Mouse (Mus musculus): ENCODE data around the gene Gm10282. TPM values are rescaled to one million over a fixed set of nuclear protein-coding genes. Genes with fewer than 3 reads are reported as not detected.

Gm10282 gene
- polyA plus RNA-seq, 1 experiment: 0.53 TPM

DNA sequence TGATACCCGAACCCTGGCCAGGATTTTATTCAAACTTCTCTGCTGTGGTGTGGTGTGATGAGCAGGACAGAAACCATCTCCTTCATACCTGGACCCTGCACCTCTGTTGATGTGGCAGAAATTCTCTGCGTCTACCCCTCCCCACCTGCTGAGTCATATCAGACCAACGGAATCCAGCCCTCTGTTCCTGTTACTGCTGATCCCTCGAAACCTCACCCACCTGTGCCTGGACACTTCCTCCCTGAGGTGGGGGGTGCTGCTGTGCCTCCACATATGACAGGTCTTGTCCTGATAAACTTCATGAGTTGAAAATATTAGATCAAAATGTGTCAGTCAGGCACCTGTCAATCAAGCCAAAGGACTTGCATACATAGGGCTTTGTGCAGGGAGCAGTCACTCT lies 19.8 kb downstream of the Gm10282 start:
- 57% methylated on average over 4 of the region's 4 CpGs for WGBS
- no peak for DNase-seq
- Histone ChIP-seq H3K4me1 (ENCODE audit: control insufficient read depth, insufficient read depth, low read length) (no peaks in the 10 kb centered on the region), H3K4me3 (replicated peaks; ENCODE audit: extremely low read depth, low read depth, low read length) (no peak overlapping the region)
- TF ChIP-seq CTCF (IDR thresholded peaks at IDR 0.05; ENCODE audit: insufficient read depth, low read length) (no peak), POLR2A (IDR thresholded peaks at IDR 0.05; ENCODE audit: borderline replicate concordance, extremely low read depth, low read depth, low read length) (no peak)

DNA sequence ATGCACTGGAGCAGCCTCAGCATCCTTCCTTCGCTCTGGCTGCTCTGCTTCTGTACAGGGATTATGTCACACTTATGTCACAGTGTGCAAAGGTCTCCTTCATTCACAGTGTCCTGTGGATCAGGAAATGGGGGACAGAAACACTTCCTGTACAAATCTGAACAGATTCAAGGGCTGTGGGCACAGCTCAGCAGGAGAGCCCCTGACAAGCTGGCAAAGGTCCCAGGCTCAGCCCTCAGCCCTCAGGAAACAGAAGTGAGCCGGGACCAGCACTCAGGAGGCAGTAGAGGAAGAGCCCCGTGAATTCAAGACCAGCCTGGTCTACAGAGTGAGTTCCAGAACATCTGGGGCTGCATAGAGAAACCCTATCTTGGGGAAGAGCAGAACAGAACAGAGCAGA lies 23.4 kb downstream of the Gm10282 start:
- WGBS: 16% methylated on average over 3 of the region's 3 CpGs
- no peaks in the 10 kb centered on the region for H3K4me1 ChIP-seq (ENCODE audit: control insufficient read depth, insufficient read depth, low read length)
- TF ChIP-seq POLR2A (IDR thresholded peaks at IDR 0.05; ENCODE audit: borderline replicate concordance, extremely low read depth, low read depth, low read length) (no peak), CTCF (IDR thresholded peaks at IDR 0.05; ENCODE audit: insufficient read depth, low read length) (no peak)
- no peak for DNase-seq
- H3K4me3 ChIP-seq (replicated peaks; ENCODE audit: extremely low read depth, low read depth, low read length): no peak overlapping the region

DNA sequence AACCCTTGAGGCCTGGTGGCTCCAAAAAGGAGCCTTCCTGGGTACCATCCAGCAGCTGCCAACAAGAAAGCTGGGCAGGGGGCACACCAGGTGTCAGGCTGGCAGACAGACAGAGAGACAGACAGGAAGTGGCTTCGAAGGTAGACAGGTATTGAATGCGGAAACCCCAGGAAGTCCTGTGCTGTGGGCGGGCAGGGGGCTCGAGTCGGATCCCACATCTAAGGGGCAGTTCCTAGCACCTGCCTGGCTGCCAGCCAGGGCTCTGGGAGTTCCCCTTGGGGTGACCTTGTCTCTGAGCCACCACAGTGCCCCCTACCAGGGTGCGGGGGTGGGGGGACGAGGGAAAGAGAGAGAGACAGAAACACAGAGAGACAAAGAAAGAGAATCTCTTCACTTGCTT lies 25.9 kb downstream of the Gm10282 start:
- no peak for DNase-seq
- no peak overlapping the region for H3K4me3 ChIP-seq (replicated peaks; ENCODE audit: extremely low read depth, low read depth, low read length)
- no peaks in the 10 kb centered on the region for H3K4me1 ChIP-seq (ENCODE audit: control insufficient read depth, insufficient read depth, low read length)
- WGBS: 70% methylated on average over 7 of the region's 7 CpGs
- TF ChIP-seq POLR2A (IDR thresholded peaks at IDR 0.05; ENCODE audit: borderline replicate concordance, extremely low read depth, low read depth, low read length): no peak

DNA sequence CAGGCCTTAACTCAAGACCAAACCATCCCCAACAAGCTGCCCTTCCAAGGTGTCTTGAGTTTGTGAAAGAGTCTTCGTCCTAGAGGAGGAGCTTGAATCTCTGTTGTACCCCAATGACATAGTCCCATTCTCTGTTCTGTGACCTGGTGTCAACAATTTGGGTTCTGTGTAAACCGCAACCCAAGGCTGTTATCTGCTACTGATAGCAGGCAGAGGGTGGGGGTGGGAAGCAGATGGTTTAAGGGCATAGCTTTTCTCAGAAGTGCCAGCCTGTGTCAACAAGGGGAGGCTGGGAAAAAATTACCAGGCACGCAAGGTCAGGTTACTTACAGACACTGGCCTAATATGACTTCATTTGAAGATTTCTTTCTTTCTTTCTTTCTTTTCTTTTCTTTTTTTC lies 27.8 kb downstream of the Gm10282 start:
- no peak for TF ChIP-seq POLR2A (IDR thresholded peaks at IDR 0.05; ENCODE audit: borderline replicate concordance, extremely low read depth, low read depth, low read length)
- no peak for TF ChIP-seq CTCF (IDR thresholded peaks at IDR 0.05; ENCODE audit: insufficient read depth, low read length)

DNA sequence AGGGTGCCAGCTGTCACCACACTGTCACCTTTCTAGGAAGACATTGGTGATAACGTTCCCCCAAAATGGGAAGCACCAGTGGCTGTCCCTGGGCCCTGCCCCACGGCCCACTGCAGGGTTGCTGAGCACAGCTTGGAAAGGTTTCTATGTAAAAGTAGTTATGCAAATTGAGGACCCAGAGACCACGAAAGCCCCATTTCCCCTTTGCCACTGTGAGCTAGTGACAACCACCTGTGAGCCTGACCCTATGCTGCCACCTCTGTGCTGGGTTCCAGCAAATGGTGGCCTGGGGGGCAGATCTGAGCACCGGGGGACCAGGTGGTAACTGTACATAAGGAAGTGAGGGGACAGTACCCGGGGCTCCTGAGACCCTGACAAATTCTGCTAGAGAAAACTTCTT lies 31.3 kb downstream of the Gm10282 start:
- WGBS: 65% methylated on average over 5 of the region's 5 CpGs

More for the DNA sequence above, 27.8 kb downstream of the Gm10282 start:
- DNase-seq: no peak
- WGBS: 66% methylated on average over 3 of the region's 3 CpGs
- Histone ChIP-seq H3K4me3 (replicated peaks; ENCODE audit: extremely low read depth, low read depth, low read length) (no peak overlapping the region), H3K4me1 (ENCODE audit: control insufficient read depth, insufficient read depth, low read length) (peaks cover 4% of the 10 kb centered on the region)

DNA sequence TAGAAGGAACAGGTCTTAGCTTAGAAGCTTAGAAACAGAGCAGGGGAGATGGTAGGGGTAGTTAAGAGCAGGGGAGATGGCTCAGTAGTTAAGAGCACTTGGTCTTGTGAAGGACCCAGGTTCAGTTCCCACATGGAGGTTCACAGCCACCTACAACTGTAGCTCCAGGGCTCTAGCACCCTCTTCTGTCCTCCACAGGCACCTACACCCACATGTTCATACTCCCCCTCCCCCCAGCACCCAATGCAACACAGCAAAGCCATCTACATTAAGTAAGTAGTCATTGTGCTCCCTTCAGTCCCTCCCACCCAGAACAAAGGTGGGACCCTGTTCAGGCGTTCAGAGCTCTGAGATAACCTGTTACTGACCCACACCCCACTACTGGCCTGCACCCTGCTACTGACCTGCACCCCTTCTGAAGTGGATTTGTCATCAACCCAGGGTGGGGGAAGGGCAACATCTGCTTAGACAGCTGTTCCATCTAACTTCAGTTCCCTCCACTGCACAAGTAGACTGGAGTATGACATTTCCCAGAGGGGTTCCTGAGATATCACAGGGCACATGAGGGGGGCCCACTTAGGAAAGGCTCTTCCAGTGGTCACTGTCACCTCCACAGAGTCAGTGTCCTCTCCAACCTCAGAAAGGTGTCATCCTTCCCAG lies 31.8 kb downstream of the Gm10282 start:
- Histone ChIP-seq H3K4me1 (ENCODE audit: control insufficient read depth, insufficient read depth, low read length) (peaks cover 19% of the 10 kb centered on the region), H3K4me3 (replicated peaks; ENCODE audit: extremely low read depth, low read depth, low read length) (no peak overlapping the region)
- WGBS: 88% methylated on average over 1 of the region's 1 CpGs
- no peak for TF ChIP-seq POLR2A (IDR thresholded peaks at IDR 0.05; ENCODE audit: borderline replicate concordance, extremely low read depth, low read depth, low read length)
- TF ChIP-seq CTCF (IDR thresholded peaks at IDR 0.05; ENCODE audit: insufficient read depth, low read length): no peak
- no peak for DNase-seq

More for the DNA sequence above, 31.3 kb downstream of the Gm10282 start:
- no peak for DNase-seq
- TF ChIP-seq CTCF (IDR thresholded peaks at IDR 0.05; ENCODE audit: insufficient read depth, low read length): no peak
- TF ChIP-seq POLR2A (IDR thresholded peaks at IDR 0.05; ENCODE audit: borderline replicate concordance, extremely low read depth, low read depth, low read length): no peak
- Histone ChIP-seq H3K4me3 (replicated peaks; ENCODE audit: extremely low read depth, low read depth, low read length) (no peak overlapping the region), H3K4me1 (ENCODE audit: control insufficient read depth, insufficient read depth, low read length) (peaks cover 16% of the 10 kb centered on the region)

DNA sequence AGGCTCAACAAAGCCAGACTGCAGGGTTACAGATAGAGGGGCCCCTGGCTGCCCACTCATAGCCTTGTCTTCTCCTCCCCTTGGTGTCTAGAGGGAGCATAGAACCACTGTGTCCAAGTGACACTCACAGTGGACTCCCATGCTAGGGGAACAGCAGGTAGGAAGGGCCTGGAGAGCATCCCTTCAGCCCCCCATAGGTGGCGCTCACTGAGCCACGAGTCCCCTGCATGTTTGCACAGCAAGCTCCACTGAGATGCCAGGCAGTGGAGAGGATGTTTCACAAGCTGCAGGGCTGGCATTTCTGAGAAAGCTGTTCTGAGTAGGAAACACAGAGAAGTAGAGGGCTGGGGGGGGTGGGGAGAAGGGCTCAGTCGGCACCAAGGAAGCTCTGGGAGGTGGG lies 32.7 kb downstream of the Gm10282 start:
- Histone ChIP-seq H3K4me3 (replicated peaks; ENCODE audit: extremely low read depth, low read depth, low read length) (no peak overlapping the region), H3K4me1 (ENCODE audit: control insufficient read depth, insufficient read depth, low read length) (peaks cover 26% of the 10 kb centered on the region)
- DNase-seq: peak; percentile 72
- no peak for TF ChIP-seq POLR2A (IDR thresholded peaks at IDR 0.05; ENCODE audit: borderline replicate concordance, extremely low read depth, low read depth, low read length)
- TF ChIP-seq CTCF (IDR thresholded peaks at IDR 0.05; ENCODE audit: insufficient read depth, low read length): peak; percentile 79
- 11% methylated on average over 3 of the region's 3 CpGs for WGBS

DNA sequence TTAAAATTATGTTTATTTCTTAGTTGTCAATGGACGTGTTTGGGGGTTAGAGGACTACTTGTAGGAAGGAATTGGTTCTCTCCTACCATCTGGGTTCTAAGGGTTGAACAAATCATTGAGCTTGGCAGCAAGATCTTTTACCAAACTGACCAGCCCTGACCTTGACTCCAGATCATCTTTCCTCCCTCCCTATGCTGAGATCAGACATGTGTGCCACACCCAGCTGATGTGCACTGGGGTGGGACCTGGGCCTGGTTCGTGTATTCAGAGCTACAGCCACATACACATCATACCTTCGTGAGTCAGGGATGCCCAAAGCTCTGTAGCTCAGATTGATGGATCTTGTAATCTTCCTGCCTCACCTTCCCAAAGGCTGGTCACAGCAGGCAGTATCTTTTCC lies 33.4 kb downstream of the Gm10282 start:
- no peak for TF ChIP-seq POLR2A (IDR thresholded peaks at IDR 0.05; ENCODE audit: borderline replicate concordance, extremely low read depth, low read depth, low read length)
- TF ChIP-seq CTCF (IDR thresholded peaks at IDR 0.05; ENCODE audit: insufficient read depth, low read length): no peak
- no peak overlapping the region for H3K4me3 ChIP-seq (replicated peaks; ENCODE audit: extremely low read depth, low read depth, low read length)
- no peak for DNase-seq
- H3K4me1 ChIP-seq (ENCODE audit: control insufficient read depth, insufficient read depth, low read length): peaks cover 26% of the 10 kb centered on the region
- 49% methylated on average over 3 of the region's 3 CpGs for WGBS

DNA sequence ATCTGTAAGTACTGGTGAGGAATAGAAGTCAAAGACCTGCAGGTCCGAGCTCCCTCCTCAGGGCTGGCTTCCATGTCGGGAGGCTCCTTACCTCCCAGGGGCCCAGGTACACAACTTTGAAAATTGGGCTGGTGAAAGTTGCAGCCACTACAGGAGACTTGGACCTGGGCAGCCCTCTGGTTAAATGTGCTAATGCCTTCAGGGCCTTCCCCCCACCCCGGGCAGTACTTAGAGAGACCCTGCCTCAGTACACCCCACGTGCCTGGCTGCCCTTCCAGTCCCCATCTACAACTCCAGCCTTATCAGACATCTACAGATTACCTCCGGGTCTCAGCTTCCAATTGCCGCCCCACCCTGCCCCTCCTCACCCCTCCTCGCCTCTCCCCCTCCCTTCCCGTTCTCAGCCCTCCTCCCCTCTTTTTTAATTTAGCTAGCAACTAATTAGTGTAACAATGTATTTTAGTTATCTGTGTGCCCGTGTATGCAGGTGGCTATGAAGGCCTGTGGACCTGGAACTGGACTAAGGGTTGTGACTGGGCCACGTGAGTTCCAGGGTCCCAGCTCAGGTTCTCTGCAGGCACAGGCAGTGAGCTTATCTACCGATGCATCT lies 33.9 kb downstream of the Gm10282 start:
- Histone ChIP-seq H3K4me3 (replicated peaks; ENCODE audit: extremely low read depth, low read depth, low read length) (no peak overlapping the region), H3K4me1 (ENCODE audit: control insufficient read depth, insufficient read depth, low read length) (peaks cover 26% of the 10 kb centered on the region)
- no peak for TF ChIP-seq CTCF (IDR thresholded peaks at IDR 0.05; ENCODE audit: insufficient read depth, low read length)
- TF ChIP-seq POLR2A (IDR thresholded peaks at IDR 0.05; ENCODE audit: borderline replicate concordance, extremely low read depth, low read depth, low read length): no peak
- no peak for DNase-seq
- WGBS: 43% methylated on average over 11 of the region's 11 CpGs

DNA sequence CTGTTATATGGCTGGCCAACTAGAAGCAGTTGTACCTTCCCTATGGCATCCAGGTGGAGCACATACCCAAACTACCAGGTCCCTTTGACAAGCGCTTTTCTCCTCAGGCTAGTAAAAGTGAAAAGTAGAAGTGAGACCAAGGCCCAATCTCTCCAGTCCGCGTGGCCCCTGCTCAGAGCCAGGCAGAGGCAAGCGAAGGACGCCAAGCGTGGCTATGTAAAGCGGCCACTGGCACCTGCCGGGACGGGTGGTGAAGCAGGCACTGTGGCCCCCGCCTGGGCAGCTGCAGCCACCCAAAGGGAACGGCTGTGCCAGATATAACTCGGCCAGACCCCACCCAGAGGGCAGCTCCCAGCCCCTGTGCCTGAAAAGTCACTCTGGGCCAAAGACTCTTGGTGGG lies 34.5 kb downstream of the Gm10282 start:
- 85% methylated on average over 12 of the region's 12 CpGs for WGBS
- H3K4me1 ChIP-seq (ENCODE audit: control insufficient read depth, insufficient read depth, low read length): peaks cover 26% of the 10 kb centered on the region
- no peak overlapping the region for H3K4me3 ChIP-seq (replicated peaks; ENCODE audit: extremely low read depth, low read depth, low read length)
- TF ChIP-seq CTCF (IDR thresholded peaks at IDR 0.05; ENCODE audit: insufficient read depth, low read length) (no peak), POLR2A (IDR thresholded peaks at IDR 0.05; ENCODE audit: borderline replicate concordance, extremely low read depth, low read depth, low read length) (no peak)
- no peak for DNase-seq
